Mouse (Mus musculus): ENCODE measurements at regions not wholly inside any gene's neighbourhood (a gene's known extent, or its start where the extent isn't known, plus 50 kb on each side); places are given as distances from the start of the nearest gene placed in this dataset.

DNA sequence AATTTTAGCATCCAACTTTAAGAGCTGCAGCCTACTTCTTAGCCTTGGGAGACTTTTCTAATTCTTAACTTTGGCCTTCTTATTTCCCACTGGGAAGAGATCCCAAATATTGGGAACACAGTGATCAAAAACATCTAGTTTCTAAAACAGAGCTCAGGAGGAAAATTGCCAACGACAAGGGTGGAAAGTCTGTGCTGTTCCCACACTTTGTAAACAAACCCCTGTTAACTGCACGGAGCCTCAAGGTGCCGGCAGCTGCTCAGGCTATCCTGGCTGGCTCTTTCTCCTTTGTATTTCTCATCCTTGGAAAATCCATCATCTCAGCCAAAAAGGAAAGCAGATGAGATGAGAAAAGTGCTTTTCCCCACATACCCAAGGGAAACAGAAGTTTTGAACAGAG, 84.9 kb downstream of the Impad1 start:
- no peak overlapping the region for H3K9ac ChIP-seq
- no peaks in the 10 kb centered on the region for H3K9me3 ChIP-seq
- 0 out of 2 replicates have a peak, but pooled peaks cover 5% of the 10 kb centered on the region for H3K4me1 ChIP-seq (replicated peaks)
- no peak overlapping the region for H3K4me2 ChIP-seq
- H3K4me3 ChIP-seq, result no peak overlapping the region
- WGBS, result 40% methylated on average over 3 of the region's 3 CpGs
- ATAC-seq (ENCODE audit: low read depth), result no peak
- no peaks in the 10 kb centered on the region for H3K27me3 ChIP-seq
- no peaks in the 10 kb centered on the region for H3K36me3 ChIP-seq
- H3K27ac ChIP-seq (replicated peaks), result no peak overlapping the region

GRCm38 (mm10) chr4:4699102-4699501, 94.1 kb downstream of the Impad1 start:
- Histone ChIP-seq H3K27ac (replicated peaks) (no peak overlapping the region), H3K36me3 (no peaks in the 10 kb centered on the region), H3K4me2 (no peak overlapping the region), H3K4me1 (replicated peaks) (no peaks in the 10 kb centered on the region), H3K9ac (no peak overlapping the region), H3K4me3 (no peak overlapping the region), H3K9me3 (no peaks in the 10 kb centered on the region), H3K27me3 (no peaks in the 10 kb centered on the region)
- WGBS, result 85% methylated on average over 2 of the region's 2 CpGs
- ATAC-seq (ENCODE audit: low read depth), result no peak

DNA sequence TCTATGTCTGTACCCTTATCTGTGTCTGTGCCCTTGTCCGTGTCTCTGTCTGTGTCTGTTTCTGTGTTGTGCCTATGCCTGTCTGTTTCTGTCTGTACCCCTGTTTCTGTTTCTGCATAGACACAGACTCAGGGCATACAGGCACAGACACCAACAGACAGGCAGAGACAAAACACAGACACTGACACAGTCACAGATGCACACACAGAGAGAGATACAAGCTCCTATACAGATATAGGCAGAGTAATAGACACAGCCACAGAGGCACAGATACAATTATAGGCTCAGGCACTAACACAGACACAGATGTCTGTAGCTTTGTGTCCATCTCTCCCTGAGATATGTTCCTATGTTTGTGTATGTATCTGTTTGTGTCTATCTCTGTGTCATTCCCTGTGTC, 97.7 kb downstream of the Impad1 start:
- 100% methylated on average over 1 of the region's 1 CpGs for WGBS

DNA sequence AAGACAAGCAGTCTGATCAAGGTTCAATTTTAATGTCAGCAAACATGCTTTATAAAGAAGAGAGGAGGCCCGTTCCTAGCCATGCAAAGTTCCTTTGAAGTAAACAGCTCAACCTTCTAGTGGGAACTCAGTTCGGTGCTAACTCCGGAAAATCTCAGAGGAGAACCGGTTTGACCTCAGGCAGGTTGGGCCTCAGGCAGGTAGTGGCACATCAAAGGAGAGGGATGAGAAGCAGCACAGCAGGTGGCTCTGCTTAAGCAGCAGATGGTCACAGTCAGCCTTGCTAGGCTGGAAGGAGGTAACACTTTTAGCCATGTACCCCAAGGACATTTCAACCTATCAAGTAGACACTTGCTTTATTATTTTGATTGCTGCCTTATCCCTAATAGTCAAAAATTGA, 106.2 kb downstream of the Impad1 start:
- H3K27ac ChIP-seq (replicated peaks), result no peak overlapping the region
- WGBS, result 25% methylated on average over 4 of the region's 4 CpGs
- no peaks in the 10 kb centered on the region for H3K9me3 ChIP-seq
- no peak overlapping the region for H3K4me2 ChIP-seq
- no peak overlapping the region for H3K9ac ChIP-seq
- H3K36me3 ChIP-seq, result no peaks in the 10 kb centered on the region
- H3K4me3 ChIP-seq, result no peak overlapping the region
- no peak for ATAC-seq (ENCODE audit: low read depth)
- H3K27me3 ChIP-seq, result no peaks in the 10 kb centered on the region
- no peaks in the 10 kb centered on the region for H3K4me1 ChIP-seq (replicated peaks)

More for the DNA sequence above, 97.7 kb downstream of the Impad1 start:
- ATAC-seq (ENCODE audit: low read depth), result no peak
- Histone ChIP-seq H3K27me3 (no peaks in the 10 kb centered on the region), H3K9ac (no peak overlapping the region), H3K27ac (replicated peaks) (no peak overlapping the region), H3K4me2 (no peak overlapping the region), H3K9me3 (no peaks in the 10 kb centered on the region), H3K4me3 (no peak overlapping the region), H3K4me1 (replicated peaks) (no peaks in the 10 kb centered on the region), H3K36me3 (no peaks in the 10 kb centered on the region)

DNA sequence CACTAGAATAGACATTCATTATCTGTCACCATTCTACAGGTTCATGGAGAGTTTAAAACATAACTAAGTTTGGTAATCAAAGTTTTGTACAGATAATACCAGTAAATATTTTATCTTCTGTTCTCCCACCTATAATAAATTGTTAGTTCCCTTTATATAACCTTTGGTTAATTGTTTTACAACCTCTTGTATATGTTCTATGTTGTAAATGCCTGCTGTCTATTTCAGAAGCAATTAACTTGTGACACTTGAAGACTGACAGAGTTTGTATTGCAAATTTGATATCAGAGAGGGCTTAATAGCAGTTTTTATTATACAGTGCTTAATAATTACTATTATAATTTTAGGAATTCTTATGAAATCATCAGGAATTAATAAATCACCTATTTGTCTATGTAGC, 118.5 kb downstream of the Impad1 start:
- ATAC-seq (ENCODE audit: low read depth), result no peak
- no peak overlapping the region for H3K27ac ChIP-seq (replicated peaks)
- H3K27me3 ChIP-seq, result no peaks in the 10 kb centered on the region

DNA sequence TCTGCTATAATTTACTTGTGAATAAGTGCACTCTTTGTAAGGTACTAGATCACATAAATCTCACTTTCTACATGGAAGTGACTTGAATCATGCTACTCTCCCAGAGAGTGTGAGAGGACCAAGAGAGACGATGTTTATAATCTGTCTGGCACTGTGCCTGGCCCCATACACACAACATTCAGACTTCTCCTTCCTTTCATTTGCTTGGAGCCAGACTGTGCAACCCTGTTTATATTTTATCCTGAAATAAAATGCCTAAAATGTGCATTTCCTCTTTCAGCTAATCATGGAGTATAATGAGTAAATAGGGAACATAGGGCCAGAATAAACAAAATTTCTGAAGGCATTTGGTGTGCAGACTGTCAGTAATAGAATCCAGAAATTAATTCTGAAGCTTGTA, 142.9 kb downstream of the Impad1 start:
- Histone ChIP-seq H3K4me2 (no peak overlapping the region), H3K9ac (no peak overlapping the region), H3K4me3 (no peak overlapping the region), H3K36me3 (no peaks in the 10 kb centered on the region), H3K27me3 (no peaks in the 10 kb centered on the region), H3K9me3 (no peaks in the 10 kb centered on the region), H3K4me1 (replicated peaks) (no peaks in the 10 kb centered on the region), H3K27ac (replicated peaks) (no peak overlapping the region)
- whole genome bisulfite sequencing, result 70% methylated on average over 1 of the region's 1 CpGs
- no peak for ATAC-seq (ENCODE audit: low read depth)

More for the DNA sequence above, 118.5 kb downstream of the Impad1 start:
- Histone ChIP-seq H3K4me2 (no peak overlapping the region), H3K4me3 (no peak overlapping the region), H3K4me1 (replicated peaks) (no peaks in the 10 kb centered on the region), H3K9ac (no peak overlapping the region), H3K9me3 (no peaks in the 10 kb centered on the region), H3K36me3 (no peaks in the 10 kb centered on the region)

GRCm38 (mm10) chr4:4645264-4645663, 147.9 kb downstream of the Impad1 start:
- no peak for ATAC-seq (ENCODE audit: low read depth)
- Histone ChIP-seq H3K4me3 (no peak overlapping the region), H3K27me3 (no peaks in the 10 kb centered on the region), H3K9me3 (no peaks in the 10 kb centered on the region), H3K9ac (no peak overlapping the region), H3K36me3 (no peaks in the 10 kb centered on the region), H3K27ac (replicated peaks) (no peak overlapping the region), H3K4me2 (no peak overlapping the region), H3K4me1 (replicated peaks) (no peaks in the 10 kb centered on the region)
- WGBS, result 83% methylated on average over 1 of the region's 1 CpGs

GRCm38 (mm10) chr4:4636258-4636657, 156.9 kb downstream of the Impad1 start:
- Histone ChIP-seq H3K27me3 (no peaks in the 10 kb centered on the region), H3K9ac (no peak overlapping the region), H3K4me2 (no peak overlapping the region), H3K27ac (replicated peaks) (no peak overlapping the region), H3K4me1 (replicated peaks) (peaks cover 9% of the 10 kb centered on the region; the same call in 1 of the 2 replicates), H3K36me3 (no peaks in the 10 kb centered on the region), H3K4me3 (no peak overlapping the region), H3K9me3 (no peaks in the 10 kb centered on the region)
- no peak for ATAC-seq (ENCODE audit: low read depth)

DNA sequence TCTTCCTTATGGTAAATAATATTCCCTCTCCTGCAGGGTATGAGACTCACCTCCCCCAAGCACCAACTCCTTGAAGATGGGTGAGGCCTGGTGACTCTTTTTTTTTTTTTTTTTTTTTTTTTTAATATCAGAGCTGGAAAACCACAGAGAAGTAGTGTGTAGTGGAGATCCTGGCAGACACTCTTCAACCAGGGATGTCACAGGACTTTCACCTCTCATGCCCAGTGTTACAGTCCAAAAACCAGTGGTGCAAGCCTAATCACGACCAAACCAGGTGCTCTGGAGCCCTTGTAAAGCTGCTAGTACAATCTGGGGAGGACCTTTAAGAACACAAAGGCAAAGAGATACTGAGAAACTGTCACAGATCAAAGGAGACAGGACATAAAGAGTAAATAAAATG, 157.3 kb downstream of the Impad1 start:
- Histone ChIP-seq H3K4me1 (replicated peaks) (peaks cover 9% of the 10 kb centered on the region; the same call in 1 of the 2 replicates), H3K36me3 (no peaks in the 10 kb centered on the region), H3K4me2 (no peak overlapping the region), H3K4me3 (no peak overlapping the region), H3K9ac (no peak overlapping the region), H3K27ac (replicated peaks) (no peak overlapping the region), H3K9me3 (no peaks in the 10 kb centered on the region), H3K27me3 (no peaks in the 10 kb centered on the region)
- WGBS, result 27% methylated on average over 1 of the region's 1 CpGs
- ATAC-seq (ENCODE audit: low read depth), result no peak

DNA sequence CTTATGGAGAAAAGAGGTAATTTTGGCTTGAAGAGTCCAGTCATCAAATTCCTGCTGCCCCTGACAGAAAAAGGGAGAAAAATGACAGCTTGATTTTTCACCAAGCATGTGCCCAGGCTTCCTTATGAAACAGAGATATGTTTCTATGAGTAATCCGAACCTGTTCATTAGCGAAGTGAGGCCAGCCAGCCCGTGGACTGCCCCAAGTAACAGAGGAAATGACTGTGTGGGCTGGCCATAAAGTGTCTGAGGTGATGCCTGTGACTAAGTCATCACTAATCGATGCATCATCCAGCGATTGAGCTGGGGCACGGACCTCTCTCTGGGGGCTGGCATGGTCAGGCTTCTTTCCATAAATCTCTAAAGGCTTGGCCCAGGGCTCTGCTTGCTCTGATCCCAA, 157.8 kb downstream of the Impad1 start:
- ATAC-seq (ENCODE audit: low read depth), result no peak
- Histone ChIP-seq H3K9me3 (no peaks in the 10 kb centered on the region), H3K27ac (replicated peaks) (no peak overlapping the region), H3K36me3 (no peaks in the 10 kb centered on the region), H3K9ac (no peak overlapping the region), H3K4me1 (replicated peaks) (peaks cover 9% of the 10 kb centered on the region; the same call in 1 of the 2 replicates), H3K27me3 (no peaks in the 10 kb centered on the region), H3K4me3 (no peak overlapping the region), H3K4me2 (no peak overlapping the region)
- 56% methylated on average over 6 of the region's 6 CpGs for WGBS

GRCm38 (mm10) chr4:4634646-4635045, 158.5 kb downstream of the Impad1 start:
- WGBS, result 20% methylated on average over 3 of the region's 3 CpGs
- Histone ChIP-seq H3K9me3 (no peaks in the 10 kb centered on the region), H3K4me1 (replicated peaks) (peaks cover 9% of the 10 kb centered on the region; the same call in 1 of the 2 replicates), H3K27me3 (no peaks in the 10 kb centered on the region), H3K27ac (replicated peaks) (no peak overlapping the region), H3K4me3 (no peak overlapping the region), H3K36me3 (no peaks in the 10 kb centered on the region), H3K4me2 (no peak overlapping the region), H3K9ac (no peak overlapping the region)
- ATAC-seq (ENCODE audit: low read depth), result peak; percentile 50; the same call in 1 of the 2 replicates

GRCm38 (mm10) chr4:4630750-4631149, 162.4 kb downstream of the Impad1 start:
- H3K9ac ChIP-seq, result no peak overlapping the region
- H3K4me1 ChIP-seq (replicated peaks), result peaks cover 4% of the 10 kb centered on the region; the same call in 1 of the 2 replicates
- H3K4me2 ChIP-seq, result no peak overlapping the region
- H3K27me3 ChIP-seq, result no peaks in the 10 kb centered on the region
- no peaks in the 10 kb centered on the region for H3K9me3 ChIP-seq
- no peak overlapping the region for H3K4me3 ChIP-seq
- H3K36me3 ChIP-seq, result no peaks in the 10 kb centered on the region
- 39% methylated on average over 2 of the region's 2 CpGs for WGBS
- H3K27ac ChIP-seq (replicated peaks), result no peak overlapping the region
- ATAC-seq (ENCODE audit: low read depth), result no peak

GRCm38 (mm10) chr4:4629251-4629650, 163.9 kb downstream of the Impad1 start:
- no peaks in the 10 kb centered on the region for H3K4me1 ChIP-seq (replicated peaks)
- no peak overlapping the region for H3K4me3 ChIP-seq
- no peak for ATAC-seq (ENCODE audit: low read depth)
- no peaks in the 10 kb centered on the region for H3K27me3 ChIP-seq
- 86% methylated on average over 1 of the region's 1 CpGs for WGBS
- no peak overlapping the region for H3K27ac ChIP-seq (replicated peaks)
- no peaks in the 10 kb centered on the region for H3K9me3 ChIP-seq
- H3K36me3 ChIP-seq, result no peaks in the 10 kb centered on the region
- no peak overlapping the region for H3K4me2 ChIP-seq
- no peak overlapping the region for H3K9ac ChIP-seq

Data from neural tube, embryonic 13.5 days (tissue).